Mouse (Mus musculus) layer of hippocampus, adult 9-10 months (tissue): Measurements from ENCODE around the gene Asb7.

Source experiments
- DNase-seq: peaks from one replicate; pipeline ENCODE4 v3.0.0; 2022; ENCODE audit warnings: low spot score

The Asb7 gene

GRCm38 (mm10) chr7:66689294-66689619 is at the start of gene Asb7:
TSS of gene Asb7 (minus strand) at chr7:66689596.
- no peak for DNase-seq

- DNase-seq: no peak
Measured at GRCm38 (mm10) chr7:66737418-66737817, 48.0 kb upstream of the Asb7 start.

- DNase-seq: no peak
Measured at GRCm38 (mm10) chr7:66734993-66735392, 45.6 kb upstream of the Asb7 start.

- no peak for DNase-seq
Measured at GRCm38 (mm10) chr7:66734466-66734865, 45.1 kb upstream of the Asb7 start.

- no peak for DNase-seq
Measured at GRCm38 (mm10) chr7:66733882-66734281, 44.5 kb upstream of the Asb7 start.

- no peak for DNase-seq
Measured at GRCm38 (mm10) chr7:66733431-66733830, 44.0 kb upstream of the Asb7 start.

GRCm38 (mm10) chr7:66729232-66729631 is 39.8 kb upstream of the Asb7 start:
- no peak for DNase-seq

GRCm38 (mm10) chr7:66728072-66728471 is 38.7 kb upstream of the Asb7 start:
- no peak for DNase-seq

- no peak for DNase-seq
Measured at GRCm38 (mm10) chr7:66724954-66725353, 35.6 kb upstream of the Asb7 start.

- no peak for DNase-seq
Measured at GRCm38 (mm10) chr7:66724514-66724913, 35.1 kb upstream of the Asb7 start.

- DNase-seq: no peak
Measured at GRCm38 (mm10) chr7:66711166-66711565, 21.8 kb upstream of the Asb7 start.

- DNase-seq: no peak
Measured at GRCm38 (mm10) chr7:66704631-66705030, 15.2 kb upstream of the Asb7 start.

GRCm38 (mm10) chr7:66702721-66703120 is 13.3 kb upstream of the Asb7 start:
- DNase-seq: no peak

GRCm38 (mm10) chr7:66694467-66694866 is 5.1 kb upstream of the Asb7 start:
- DNase-seq: no peak

- peak; percentile 96 for DNase-seq
Measured at GRCm38 (mm10) chr7:66689620-66690360, 394 bp upstream of the Asb7 start, which contains the start of gene Lins1. TSS of gene Lins1 (plus strand) at chr7:66689889.

GRCm38 (mm10) chr7:66688721-66689120 is 675 bp downstream of the Asb7 start:
- DNase-seq: no peak

GRCm38 (mm10) chr7:66682119-66682863 is 7.1 kb downstream of the Asb7 start:
- DNase-seq: no peak

- no peak for DNase-seq
Measured at GRCm38 (mm10) chr7:66675800-66676199, 13.6 kb downstream of the Asb7 start.

- no peak for DNase-seq
Measured at GRCm38 (mm10) chr7:66667064-66667463, 22.3 kb downstream of the Asb7 start.

- DNase-seq: no peak
Measured at GRCm38 (mm10) chr7:66663548-66663947, 25.8 kb downstream of the Asb7 start.

- peak; percentile 87 for DNase-seq
Measured at GRCm38 (mm10) chr7:66661572-66661971, 27.8 kb downstream of the Asb7 start.

- DNase-seq: no peak
Measured at GRCm38 (mm10) chr7:66660972-66661371, 28.4 kb downstream of the Asb7 start.

GRCm38 (mm10) chr7:66660291-66660690 is 29.1 kb downstream of the Asb7 start:
- no peak for DNase-seq

- DNase-seq: no peak
Measured at GRCm38 (mm10) chr7:66655471-66655870, 33.9 kb downstream of the Asb7 start.
